Mouse (Mus musculus): Measurements from ENCODE around the gene Cldn16. TPM values are rescaled to one million over a fixed set of nuclear protein-coding genes. Genes with fewer than 3 reads are reported as not detected.
"Not testable (repeated sequence)": the region's sequence is repeated elsewhere in the genome, so short reads cannot be mapped to it uniquely, and the experiment has no call there.

The Cldn16 gene
- polyA plus RNA-seq, 1 experiment from 2014 or later = not detected

DNA sequence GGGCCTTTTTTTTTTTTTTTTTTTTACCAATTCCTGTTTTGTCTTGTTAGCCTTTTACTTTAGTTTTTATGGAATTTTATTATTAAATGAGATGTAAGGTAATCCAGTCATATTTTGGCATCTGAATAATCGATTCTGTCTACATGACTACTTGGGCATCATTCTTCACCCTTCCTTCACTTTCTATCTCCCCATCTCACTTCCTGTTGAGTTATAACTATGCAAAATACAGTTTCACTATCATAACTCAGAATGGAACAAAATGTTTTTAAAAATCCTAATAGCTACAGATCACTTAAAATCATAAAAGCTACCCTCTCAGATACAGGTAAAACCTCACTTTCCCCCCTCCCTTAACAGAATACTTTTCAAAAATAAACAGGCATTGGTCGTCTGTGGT is 6.8 kb upstream of the Cldn16 start:
- H3K4me3 ChIP-seq (ENCODE audit: low read depth, low read length) = no peak overlapping the region
- no peaks in the 10 kb centered on the region for H3K4me1 ChIP-seq (ENCODE audit: control insufficient read depth, insufficient read depth, low read length)
- no peaks in the 10 kb centered on the region for H3K27me3 ChIP-seq (ENCODE audit: control insufficient read depth, insufficient read depth, low read length)
- no peaks in the 10 kb centered on the region for H3K9me3 ChIP-seq (ENCODE audit: control insufficient read depth, low read length)
- H3K36me3 ChIP-seq (ENCODE audit: control insufficient read depth, insufficient read depth, low read length) = no peaks in the 10 kb centered on the region
- H3K9ac ChIP-seq (ENCODE audit: low read length) = no peak overlapping the region
- no peak for DNase-seq (ENCODE audit: low spot score, missing footprints)
- ATAC-seq (ENCODE audit: low FRiP score) = no peak
- no peak overlapping the region for H3K4me2 ChIP-seq
- no peak overlapping the region for H3K27ac ChIP-seq (ENCODE audit: low read depth, low read length)
- 88% methylated on average over 2 of the region's 2 CpGs for WGBS

DNA sequence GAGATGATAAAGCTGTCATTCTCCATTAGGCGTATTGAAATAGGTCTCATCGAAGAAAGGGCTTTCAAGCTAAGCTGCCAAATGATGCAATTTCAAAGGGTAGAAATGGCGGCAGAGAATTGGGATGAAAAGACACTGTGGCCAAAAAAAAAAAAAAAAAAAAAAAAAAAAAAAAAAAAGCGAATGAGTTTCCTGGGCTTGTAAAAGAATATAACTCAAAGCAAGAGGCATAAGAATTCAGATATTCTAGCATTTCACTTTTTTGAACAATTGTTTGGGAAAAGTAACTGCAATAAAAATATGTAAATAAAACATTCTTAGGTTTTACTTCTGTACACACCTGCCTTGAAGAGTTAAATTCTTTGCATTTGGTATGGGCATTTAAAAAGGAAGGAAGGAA is 3.6 kb downstream of the Cldn16 start:
- Histone ChIP-seq H3K4me3 (ENCODE audit: low read depth, low read length) (no peak overlapping the region), H3K4me1 (ENCODE audit: control insufficient read depth, insufficient read depth, low read length) (no peaks in the 10 kb centered on the region), H3K36me3 (ENCODE audit: control insufficient read depth, insufficient read depth, low read length) (no peaks in the 10 kb centered on the region), H3K9ac (ENCODE audit: low read length) (no peak overlapping the region), H3K27ac (ENCODE audit: low read depth, low read length) (no peak overlapping the region), H3K9me3 (ENCODE audit: control insufficient read depth, low read length) (no peaks in the 10 kb centered on the region), H3K27me3 (ENCODE audit: control insufficient read depth, insufficient read depth, low read length) (no peaks in the 10 kb centered on the region), H3K4me2 (no peak overlapping the region)
- no peak for DNase-seq (ENCODE audit: low spot score, missing footprints)
- ATAC-seq (ENCODE audit: low FRiP score) = no peak
- 80% methylated on average over 4 of the region's 4 CpGs for WGBS

DNA sequence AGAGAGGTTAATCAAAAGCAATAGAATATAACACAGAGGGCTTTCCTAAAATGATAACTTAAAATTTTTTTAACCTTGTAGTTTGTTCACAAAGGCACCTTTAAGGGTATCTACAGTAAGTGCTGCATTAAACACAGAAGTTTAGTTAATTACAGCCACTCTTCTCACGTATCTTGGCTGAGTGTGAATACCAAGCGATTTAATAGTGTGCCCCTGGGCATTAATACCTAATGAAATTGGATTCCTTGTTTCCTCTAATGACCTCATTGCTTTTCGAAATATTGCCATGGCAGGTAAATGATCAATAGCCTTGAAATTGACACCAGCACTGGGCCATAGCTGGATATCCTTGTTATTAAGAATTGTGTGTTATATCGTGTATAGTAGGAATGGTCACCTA is 8.3 kb downstream of the Cldn16 start:
- no peaks in the 10 kb centered on the region for H3K9me3 ChIP-seq (ENCODE audit: control insufficient read depth, low read length)
- no peaks in the 10 kb centered on the region for H3K36me3 ChIP-seq (ENCODE audit: control insufficient read depth, insufficient read depth, low read length)
- H3K27ac ChIP-seq (ENCODE audit: low read depth, low read length) = no peak overlapping the region
- no peak for ATAC-seq (ENCODE audit: low FRiP score)
- H3K4me3 ChIP-seq (ENCODE audit: low read depth, low read length) = no peak overlapping the region
- H3K4me1 ChIP-seq (ENCODE audit: control insufficient read depth, insufficient read depth, low read length) = no peaks in the 10 kb centered on the region
- WGBS = 90% methylated on average over 4 of the region's 4 CpGs
- DNase-seq (ENCODE audit: low spot score, missing footprints) = no peak
- H3K9ac ChIP-seq (ENCODE audit: low read length) = no peak overlapping the region
- H3K4me2 ChIP-seq = no peak overlapping the region
- no peaks in the 10 kb centered on the region for H3K27me3 ChIP-seq (ENCODE audit: control insufficient read depth, insufficient read depth, low read length)

- ATAC-seq (ENCODE audit: low FRiP score) (no peak), DNase-seq (ENCODE audit: low spot score, missing footprints) (no peak)
- WGBS = 9% methylated on average over 2 of the region's 2 CpGs
- H3K4me3 ChIP-seq (ENCODE audit: low read depth, low read length) = no peak overlapping the region
- no peak overlapping the region for H3K9ac ChIP-seq (ENCODE audit: low read length)
- H3K36me3 ChIP-seq (ENCODE audit: control insufficient read depth, insufficient read depth, low read length) = no peaks in the 10 kb centered on the region
- H3K9me3 ChIP-seq (ENCODE audit: control insufficient read depth, low read length) = no peaks in the 10 kb centered on the region
- no peak overlapping the region for H3K4me2 ChIP-seq
- no peaks in the 10 kb centered on the region for H3K4me1 ChIP-seq (ENCODE audit: control insufficient read depth, insufficient read depth, low read length)
- H3K27ac ChIP-seq (ENCODE audit: low read depth, low read length) = no peak overlapping the region
- H3K27me3 ChIP-seq (ENCODE audit: control insufficient read depth, insufficient read depth, low read length) = no peaks in the 10 kb centered on the region
Measured at GRCm38 (mm10) chr16:26495721-26496120, 32.8 kb downstream of the Cldn16 start.

DNA sequence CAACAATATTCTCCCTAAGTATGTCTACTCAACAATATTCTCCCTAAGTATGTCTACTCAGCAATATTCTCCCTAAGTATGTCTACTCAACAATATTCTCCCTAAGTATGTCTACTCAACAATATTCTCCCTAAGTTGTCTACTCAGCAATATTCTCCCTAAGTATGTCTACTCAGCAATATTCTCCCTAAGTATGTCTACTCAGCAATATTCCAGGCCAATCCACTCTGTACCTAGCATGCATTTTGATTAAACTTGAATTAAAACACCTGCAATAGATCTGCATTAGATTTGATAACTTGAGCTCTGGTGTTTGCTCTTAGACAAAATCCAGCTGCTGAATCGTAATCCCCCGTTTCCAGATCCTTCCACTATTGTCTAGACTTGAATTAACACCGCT is 36.8 kb downstream of the Cldn16 start:
- H3K9me3 ChIP-seq (ENCODE audit: control insufficient read depth, low read length); H3K4me1 ChIP-seq (ENCODE audit: control insufficient read depth, insufficient read depth, low read length); H3K36me3 ChIP-seq (ENCODE audit: control insufficient read depth, insufficient read depth, low read length); H3K4me3 ChIP-seq (ENCODE audit: low read depth, low read length); H3K27me3 ChIP-seq (ENCODE audit: control insufficient read depth, insufficient read depth, low read length); H3K9ac ChIP-seq (ENCODE audit: low read length); ATAC-seq (ENCODE audit: low FRiP score); H3K4me2 ChIP-seq; DNase-seq (ENCODE audit: low spot score, missing footprints); H3K27ac ChIP-seq (ENCODE audit: low read depth, low read length): not testable (repeated sequence)
- 92% methylated on average over 3 of the region's 3 CpGs for WGBS

DNA sequence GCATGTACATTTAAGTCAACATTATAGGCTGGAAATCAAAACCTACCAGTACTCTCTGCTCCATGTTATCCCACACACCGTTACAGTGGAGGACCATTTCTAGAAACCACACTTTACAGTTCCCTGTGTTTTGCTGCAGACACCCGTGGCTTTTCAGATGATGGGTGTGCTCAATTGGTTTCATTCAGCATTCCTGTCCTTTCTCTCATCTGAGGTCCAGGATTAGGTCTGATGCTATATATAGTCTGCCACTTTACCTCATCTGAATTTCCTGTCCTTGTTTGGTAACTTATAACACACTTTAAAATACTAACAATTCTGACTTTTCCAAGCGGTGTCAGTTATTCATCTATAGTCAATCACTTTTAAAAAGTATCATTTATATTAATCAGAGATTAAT is 37.8 kb downstream of the Cldn16 start:
- Histone ChIP-seq H3K36me3 (ENCODE audit: control insufficient read depth, insufficient read depth, low read length) (no peaks in the 10 kb centered on the region), H3K4me1 (ENCODE audit: control insufficient read depth, insufficient read depth, low read length) (no peaks in the 10 kb centered on the region), H3K27me3 (ENCODE audit: control insufficient read depth, insufficient read depth, low read length) (no peaks in the 10 kb centered on the region), H3K9me3 (ENCODE audit: control insufficient read depth, low read length) (no peaks in the 10 kb centered on the region), H3K9ac (ENCODE audit: low read length) (no peak overlapping the region), H3K27ac (ENCODE audit: low read depth, low read length) (no peak overlapping the region), H3K4me2 (no peak overlapping the region), H3K4me3 (ENCODE audit: low read depth, low read length) (no peak overlapping the region)
- ATAC-seq (ENCODE audit: low FRiP score) (no peak), DNase-seq (ENCODE audit: low spot score, missing footprints) (no peak)
- WGBS = 86% methylated on average over 3 of the region's 3 CpGs

- no peak for DNase-seq (ENCODE audit: low spot score, missing footprints)
- no peaks in the 10 kb centered on the region for H3K9me3 ChIP-seq (ENCODE audit: control insufficient read depth, low read length)
- WGBS = 78% methylated on average over 4 of the region's 4 CpGs
Measured at GRCm38 (mm10) chr16:26504961-26505360, 42.0 kb downstream of the Cldn16 start.

DNA sequence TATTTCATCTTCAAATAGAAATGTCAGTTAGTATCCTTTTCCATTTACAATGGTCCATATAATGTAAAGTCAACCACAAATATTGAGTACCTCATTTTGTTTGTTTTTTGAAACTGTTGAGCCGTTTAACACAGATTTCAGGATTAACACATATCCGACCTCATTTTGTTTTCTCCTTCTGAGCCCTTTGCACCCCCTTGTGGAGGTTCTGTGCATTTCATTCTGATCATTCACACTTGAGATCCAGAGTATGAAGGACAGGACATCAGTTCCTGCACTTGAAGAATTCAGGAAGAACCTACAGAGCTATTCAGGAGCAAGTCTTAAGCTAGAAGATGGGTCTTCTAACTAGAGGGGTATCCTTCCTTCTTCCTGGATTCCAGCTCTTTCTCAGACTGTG is 56.7 kb downstream of the Cldn16 start:
- Histone ChIP-seq H3K27ac (ENCODE audit: low read depth, low read length) (no peak overlapping the region), H3K27me3 (ENCODE audit: control insufficient read depth, insufficient read depth, low read length) (no peaks in the 10 kb centered on the region), H3K4me1 (ENCODE audit: control insufficient read depth, insufficient read depth, low read length) (no peaks in the 10 kb centered on the region), H3K36me3 (ENCODE audit: control insufficient read depth, insufficient read depth, low read length) (no peaks in the 10 kb centered on the region), H3K9me3 (ENCODE audit: control insufficient read depth, low read length) (no peaks in the 10 kb centered on the region), H3K4me2 (no peak overlapping the region), H3K9ac (ENCODE audit: low read length) (no peak overlapping the region), H3K4me3 (ENCODE audit: low read depth, low read length) (no peak overlapping the region)
- DNase-seq (ENCODE audit: low spot score, missing footprints) (peak; percentile 64), ATAC-seq (ENCODE audit: low FRiP score) (no peak)
- WGBS = 59% methylated on average over 2 of the region's 2 CpGs

More at GRCm38 (mm10) chr16:26504961-26505360, 42.0 kb downstream of the Cldn16 start:
- Histone ChIP-seq H3K4me1 (ENCODE audit: control insufficient read depth, insufficient read depth, low read length) (no peaks in the 10 kb centered on the region), H3K36me3 (ENCODE audit: control insufficient read depth, insufficient read depth, low read length) (no peaks in the 10 kb centered on the region), H3K27ac (ENCODE audit: low read depth, low read length) (no peak overlapping the region), H3K4me2 (no peak overlapping the region), H3K27me3 (ENCODE audit: control insufficient read depth, insufficient read depth, low read length) (no peaks in the 10 kb centered on the region), H3K9ac (ENCODE audit: low read length) (no peak overlapping the region), H3K4me3 (ENCODE audit: low read depth, low read length) (no peak overlapping the region)
- no peak for ATAC-seq (ENCODE audit: low FRiP score)

DNA sequence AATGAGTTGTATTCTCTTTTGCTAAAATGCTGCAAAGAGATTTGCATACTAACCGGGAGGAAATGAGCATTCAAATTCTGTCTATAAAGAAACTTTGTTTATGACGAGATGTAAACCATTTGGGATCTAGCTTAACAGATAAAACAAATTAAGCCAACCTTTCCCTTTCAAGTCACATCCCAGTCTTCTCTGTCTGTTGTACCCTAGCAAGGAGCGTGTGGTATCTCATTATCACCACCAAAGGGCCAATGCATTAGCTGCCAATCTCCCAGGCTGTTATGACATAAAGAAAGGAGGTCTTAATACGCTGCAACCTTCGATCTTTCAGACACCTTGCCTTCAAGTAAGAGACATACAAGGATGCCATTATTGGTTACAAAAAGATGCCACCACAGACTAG is 62.9 kb downstream of the Cldn16 start:
- Histone ChIP-seq H3K4me1 (ENCODE audit: control insufficient read depth, insufficient read depth, low read length) (no peaks in the 10 kb centered on the region), H3K4me2 (no peak overlapping the region), H3K36me3 (ENCODE audit: control insufficient read depth, insufficient read depth, low read length) (no peaks in the 10 kb centered on the region), H3K9ac (ENCODE audit: low read length) (no peak overlapping the region), H3K27ac (ENCODE audit: low read depth, low read length) (no peak overlapping the region), H3K4me3 (ENCODE audit: low read depth, low read length) (no peak overlapping the region), H3K27me3 (ENCODE audit: control insufficient read depth, insufficient read depth, low read length) (no peaks in the 10 kb centered on the region), H3K9me3 (ENCODE audit: control insufficient read depth, low read length) (no peaks in the 10 kb centered on the region)
- no peak for ATAC-seq (ENCODE audit: low FRiP score)
- peak; percentile 56 for DNase-seq (ENCODE audit: low spot score, missing footprints)
- WGBS = 77% methylated on average over 5 of the region's 5 CpGs

GRCm38 (mm10) chr16:26526669-26527068 is 63.7 kb downstream of the Cldn16 start, which contains the start of gene Tmem207:
Gene Tmem207 (minus strand): TSS chr16:26526769.
- no peak within 1 kb of the TSS for H3K4me3 ChIP-seq (ENCODE audit: low read depth, low read length)
- H3K27ac ChIP-seq (ENCODE audit: low read depth, low read length) = no peak within 1 kb of the TSS
- H3K27me3 ChIP-seq (ENCODE audit: control insufficient read depth, insufficient read depth, low read length) = no peaks in the 10 kb centered on the region
- ATAC-seq (ENCODE audit: low FRiP score) = no peak
- no peaks in the 10 kb centered on the region for H3K4me1 ChIP-seq (ENCODE audit: control insufficient read depth, insufficient read depth, low read length)
- DNase-seq (ENCODE audit: low spot score, missing footprints) = no peak
- H3K36me3 ChIP-seq (ENCODE audit: control insufficient read depth, insufficient read depth, low read length) = no peaks in the 10 kb centered on the region
- no peak within 1 kb of the TSS for H3K9ac ChIP-seq (ENCODE audit: low read length)
- 89% methylated on average over 4 of the region's 4 CpGs for WGBS
- H3K9me3 ChIP-seq (ENCODE audit: control insufficient read depth, low read length) = no peaks in the 10 kb centered on the region
- no peak within 1 kb of the TSS for H3K4me2 ChIP-seq
